Mouse (Mus musculus) B cell, adult (primary cell): ENCODE results near the gene Slc46a3. TPM values are rescaled to one million over a fixed set of nuclear protein-coding genes. Genes with fewer than 3 reads are reported as not detected.

Experiments used
- total RNA-seq: library from RNA; stranded (reverse); gene quantifications from 4 replicates; pipeline ENCODE4 v1.2.4, GENCODE M21; 2023; ENCODE audit not compliant: inconsistent age

Gene Slc46a3
- 19.4 to 23.2 TPM (median 19.8 TPM) in 4 replicates for total RNA-seq

GRCm38 (mm10) chr5:147894455-147895076, at the start of gene Slc46a3:
Gene Slc46a3 (minus strand): TSS chr5:147894815.

GRCm38 (mm10) chr5:147860449-147861261, 34.0 kb downstream of the Slc46a3 start, which contains the start of gene Pomp:
Gene Pomp (plus strand): TSS chr5:147860461.

Other genes starting within 250 kb of the Slc46a3 start
- 0.09 TPM in 1 of 4 replicates, not detected in the others for gene Flt1, start 168.8 kb downstream of the Slc46a3 start, total RNA-seq
- 66.6 to 83.7 TPM (median 77.6 TPM) in 4 replicates for gene Pomp, start 34.4 kb downstream of the Slc46a3 start, total RNA-seq
- 0.15 to 0.30 TPM (median 0.19 TPM) in 3 of 4 replicates, not detected in the other for gene Mtus2, start 62.5 kb upstream of the Slc46a3 start, total RNA-seq